Mouse (Mus musculus): ENCODE results near the gene Grin1. TPM values are rescaled to one million over a fixed set of nuclear protein-coding genes. Genes with fewer than 3 reads are reported as not detected.
A peak's percentile ranks its signal among the peaks of the same experiment; 100 is the strongest.

The Grin1 gene
- 100 to 1,000 TPM; 366 to 436 (median 415) TPM for total RNA-seq (2022)

DNA sequence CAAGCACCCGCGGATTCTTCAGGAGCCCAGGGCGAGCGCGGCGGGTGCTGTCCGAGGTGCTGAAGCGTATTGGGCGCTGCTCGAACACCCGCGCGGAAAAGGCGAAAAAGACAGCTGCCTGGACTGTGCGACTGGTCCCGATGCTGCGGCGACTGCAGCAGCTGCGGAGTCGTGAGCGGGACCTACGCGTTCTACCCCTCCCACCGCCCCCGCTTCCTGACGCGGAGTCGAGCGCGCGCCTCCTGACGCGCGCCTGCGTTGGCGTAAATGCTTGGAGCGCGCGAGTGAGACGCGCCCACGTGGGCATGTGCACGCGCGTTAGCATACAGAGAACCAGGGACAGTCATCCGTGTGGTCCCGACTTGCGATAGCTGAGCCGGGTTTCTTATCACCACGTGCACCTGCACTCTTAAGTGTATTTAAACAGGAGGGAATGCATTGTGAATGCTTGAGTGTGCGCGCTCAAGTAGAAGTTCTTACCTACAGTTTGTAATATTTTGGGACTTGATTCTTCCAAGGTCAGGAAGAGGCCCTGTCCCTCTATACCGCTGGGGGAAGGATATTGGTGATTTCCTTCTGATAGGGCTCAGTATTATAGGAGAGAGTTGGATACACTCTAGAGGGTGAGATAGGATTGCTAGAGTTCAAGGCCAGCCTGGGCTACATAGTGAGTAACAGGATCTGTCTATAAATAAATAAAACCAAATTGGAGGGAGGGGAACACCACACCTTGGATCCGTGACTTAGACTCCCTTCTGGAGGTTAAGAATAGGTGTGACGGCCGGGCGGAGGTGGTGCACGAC is at the start of gene Grin1:
Grin1 (minus strand) TSS at position 217 of the 803 bp plus-strand sequence.
- peak; percentile 82 to 88 for DNase-seq (ENCODE audit: low spot score in 2 of 2)

DNA sequence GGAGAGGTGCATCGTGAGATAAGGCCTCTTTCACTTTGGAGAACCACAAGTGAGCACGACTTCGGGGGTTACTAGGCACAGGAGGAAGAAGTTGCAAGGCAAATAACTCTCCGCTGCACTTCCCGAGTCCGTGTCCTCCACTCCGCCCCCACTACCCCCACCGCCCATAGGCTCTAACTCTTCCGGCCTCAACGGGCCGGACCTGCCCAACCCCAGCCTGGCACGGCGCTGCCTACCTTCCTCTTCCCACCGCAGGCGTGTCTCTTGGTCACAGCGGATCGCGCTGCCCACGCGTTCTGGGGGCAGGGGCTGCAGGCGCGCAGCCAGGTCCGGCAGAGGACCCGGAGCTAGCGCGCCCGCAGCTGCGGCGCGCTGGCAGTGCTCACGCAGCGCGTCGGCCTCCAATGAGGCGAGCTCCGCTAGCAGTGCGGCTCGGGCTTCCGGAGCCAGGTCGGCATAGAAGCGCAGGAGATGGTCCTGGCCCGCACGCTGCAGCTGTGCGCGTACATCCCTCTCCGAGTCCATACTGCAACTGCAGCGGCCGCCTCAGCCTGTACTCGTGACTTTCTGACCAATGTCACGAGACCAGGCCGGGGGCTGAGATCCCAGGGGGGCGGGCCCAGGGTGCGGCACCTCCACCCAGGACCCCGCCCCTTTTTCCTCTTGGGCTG is 46.2 kb upstream of the Grin1 start, which contains the start of gene Uap1l1:
Uap1l1 (minus strand) TSS at position 592 of the 671 bp plus-strand sequence.
- peak in 1 of 2 experiments; percentile 36 for DNase-seq (ENCODE audit: low spot score in 2 of 2)

DNA sequence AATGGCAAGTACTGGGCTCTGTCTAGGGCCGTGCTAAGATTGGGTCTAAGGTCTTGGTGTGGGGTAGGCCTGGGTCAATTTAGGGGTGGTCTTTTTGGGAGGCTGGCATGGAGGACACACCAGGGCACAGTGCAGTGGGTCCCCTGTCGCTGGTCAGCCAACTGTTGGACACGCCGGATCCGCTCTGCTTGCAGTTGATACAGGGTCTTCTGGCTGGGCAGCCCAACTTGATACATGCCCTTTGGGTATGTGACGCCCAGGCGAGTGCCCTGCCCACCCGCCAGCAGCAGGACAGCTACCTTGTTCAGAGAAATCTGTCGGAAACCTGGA is 45.7 kb upstream of the Grin1 start:
- no peak for DNase-seq (ENCODE audit: low spot score in 2 of 2)

DNA sequence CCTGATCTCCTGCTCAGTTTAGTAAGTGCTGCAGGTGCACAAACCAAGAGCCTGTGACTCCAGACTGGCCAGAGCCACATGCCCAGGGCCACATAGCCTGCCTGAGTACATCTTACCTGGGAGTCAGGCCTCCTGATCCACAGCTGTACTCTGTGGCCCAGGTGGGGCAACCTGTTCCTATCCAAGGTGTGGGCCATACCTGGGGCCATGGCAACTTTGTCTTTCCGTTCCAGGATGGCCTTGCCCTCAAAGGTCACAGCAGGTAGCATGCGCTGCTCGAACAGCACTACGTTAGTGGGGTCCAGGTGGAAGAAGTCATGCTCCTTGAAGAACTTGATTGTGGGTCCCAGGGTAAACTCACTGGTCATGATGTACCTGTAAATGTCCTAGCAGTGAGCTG is 45.3 kb upstream of the Grin1 start:
- no peak for DNase-seq (ENCODE audit: low spot score in 2 of 2)

DNA sequence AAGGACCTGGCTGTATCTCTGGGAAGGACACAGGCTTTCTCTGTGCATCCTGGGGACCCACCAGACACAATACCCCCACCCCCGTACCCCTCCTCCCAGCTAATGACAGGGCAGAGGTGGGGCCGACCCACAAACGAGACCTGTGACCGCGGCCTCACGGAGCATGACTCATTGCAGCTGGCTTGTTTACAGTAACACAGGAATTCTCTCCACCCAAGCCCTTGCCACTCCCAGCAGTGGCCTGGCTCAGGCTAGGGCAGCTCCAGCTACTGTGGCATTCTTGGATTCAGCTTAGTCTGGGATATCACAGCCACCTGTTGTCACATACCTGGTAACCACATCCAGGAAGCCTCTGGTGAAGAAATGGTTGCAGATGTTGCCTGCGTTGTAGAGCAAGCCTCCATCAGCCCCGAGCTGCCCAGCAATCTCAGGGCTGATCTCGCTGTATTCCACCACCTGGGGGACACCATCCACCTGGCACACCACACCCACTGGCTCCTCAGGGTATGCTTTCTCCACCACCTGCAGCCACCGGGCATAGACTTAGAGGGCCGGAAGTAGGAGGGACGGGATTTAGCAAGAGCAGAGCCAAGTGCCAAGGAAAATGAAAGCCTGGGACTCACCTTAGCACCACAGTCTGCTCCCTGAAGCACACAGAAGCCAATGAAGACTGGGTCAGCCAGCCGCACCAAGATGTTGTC is 44.6 kb upstream of the Grin1 start:
- DNase-seq (ENCODE audit: low spot score in 2 of 2): no peak

DNA sequence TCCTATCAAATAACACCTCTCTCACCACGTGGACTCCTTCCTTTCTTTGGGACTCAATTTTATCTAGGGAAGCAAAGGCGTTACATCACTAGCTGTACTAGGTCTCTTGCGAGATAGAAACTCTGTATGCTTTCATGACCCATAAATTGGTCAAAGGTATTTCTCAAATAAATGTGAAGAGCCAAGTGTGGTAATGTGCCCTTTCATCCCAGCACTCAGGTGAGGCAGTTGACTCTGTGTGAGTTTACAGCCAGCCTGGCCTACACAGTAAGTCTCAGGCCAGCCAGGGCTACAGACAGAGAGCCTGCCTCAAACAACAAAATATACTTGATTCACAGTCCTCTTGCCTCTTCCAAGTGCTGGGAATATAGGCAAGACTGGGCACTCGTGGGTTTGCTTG is 40.9 kb upstream of the Grin1 start:
- DNase-seq (ENCODE audit: low spot score in 2 of 2): no peak

DNA sequence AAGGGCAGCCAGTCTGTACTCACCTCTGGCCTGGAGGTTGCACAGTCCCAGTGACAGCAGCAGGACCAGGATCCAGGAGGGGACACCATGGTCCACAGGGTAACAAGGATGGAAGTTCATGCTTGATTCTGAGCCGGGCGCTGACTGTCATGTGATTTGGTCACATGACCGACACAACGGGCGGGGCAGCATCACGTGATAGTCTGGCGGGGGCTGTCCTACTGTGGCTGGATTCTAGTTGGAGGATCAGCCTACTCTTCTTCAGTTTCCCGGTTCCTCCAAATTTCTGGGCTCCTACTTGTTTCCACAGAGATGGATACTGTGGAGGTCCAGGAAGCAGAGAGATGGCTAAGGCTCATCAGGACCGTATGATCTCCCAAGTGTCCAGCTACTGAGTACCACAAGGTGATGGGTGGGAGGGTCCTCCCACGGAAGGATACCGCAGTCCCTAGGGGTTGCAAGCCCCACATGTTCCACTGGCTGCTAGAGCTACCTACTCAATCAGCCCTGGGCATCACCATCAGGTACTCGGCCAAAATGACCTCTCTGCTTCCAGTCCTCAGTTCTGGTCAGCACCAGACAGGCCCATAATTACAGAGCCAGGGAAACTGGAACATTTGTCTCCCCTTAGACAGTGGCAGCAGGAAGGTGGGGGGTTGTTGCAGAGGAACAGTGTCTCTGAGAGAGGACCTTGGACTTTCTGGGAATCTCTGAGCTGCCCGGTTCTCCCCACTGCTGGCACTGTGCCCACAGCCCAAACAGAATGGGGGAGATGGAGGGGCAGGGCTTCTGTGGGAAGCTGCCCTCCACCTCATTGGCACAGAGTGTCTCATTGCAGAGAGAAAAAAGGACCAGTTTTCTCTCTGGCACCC is 37.5 kb upstream of the Grin1 start, which contains the start of gene Dpp7:
Dpp7 (minus strand) TSS at position 152 of the 872 bp plus-strand sequence.
- peak; percentile 84 to 86 for DNase-seq (ENCODE audit: low spot score in 2 of 2)

DNA sequence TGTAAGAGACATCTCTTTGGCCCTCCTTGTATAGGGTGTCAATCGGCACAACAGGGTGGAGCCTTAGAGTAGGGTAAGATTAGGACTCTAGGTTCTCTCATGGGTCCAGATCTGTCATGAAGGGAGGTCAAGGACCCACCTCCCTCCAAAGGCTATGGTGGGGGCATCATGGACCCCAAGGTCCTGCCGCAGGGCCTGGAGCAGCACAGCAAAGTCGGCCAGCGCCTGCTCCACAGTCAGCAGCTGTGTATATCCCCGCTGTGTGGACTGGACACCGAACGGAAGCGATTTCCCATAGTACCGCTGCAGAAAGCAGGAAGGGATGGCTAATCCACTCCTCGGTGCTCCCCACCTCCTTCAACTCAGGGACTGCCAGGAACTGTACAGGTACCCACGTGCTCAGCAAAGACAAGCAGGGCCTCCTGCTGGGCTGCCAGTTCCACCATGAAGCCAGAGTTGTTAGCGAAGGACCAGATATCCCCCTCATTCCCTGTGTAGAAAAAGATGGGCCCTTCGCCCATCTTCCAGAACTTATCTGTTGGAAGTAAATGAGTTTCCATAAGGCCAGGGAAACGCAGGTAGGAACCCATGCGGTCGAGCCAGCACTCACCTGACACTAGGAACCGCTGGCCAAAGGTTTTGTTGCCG is 36.6 kb upstream of the Grin1 start:
- DNase-seq (ENCODE audit: low spot score in 2 of 2): no peak

DNA sequence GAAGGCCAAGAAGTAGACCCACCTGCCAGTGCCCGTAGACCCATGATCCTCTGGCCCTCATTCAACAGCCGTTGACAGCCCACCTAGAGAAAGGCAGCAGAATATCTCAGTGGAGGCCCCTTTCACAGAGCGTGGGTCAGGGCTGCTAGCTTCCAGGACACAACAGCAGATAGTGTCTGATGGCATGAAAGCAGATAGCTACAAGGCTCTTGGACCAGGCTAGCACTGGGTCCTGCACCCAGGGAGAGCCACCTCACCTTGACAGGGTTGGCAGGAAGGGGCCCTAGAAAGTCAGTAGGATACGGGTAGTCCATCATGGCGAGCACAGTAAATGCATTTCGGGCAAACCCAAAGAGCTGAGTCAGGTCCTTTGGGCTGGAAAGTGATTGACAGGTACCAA is 35.2 kb upstream of the Grin1 start:
- DNase-seq (ENCODE audit: low spot score in 2 of 2): no peak

DNA sequence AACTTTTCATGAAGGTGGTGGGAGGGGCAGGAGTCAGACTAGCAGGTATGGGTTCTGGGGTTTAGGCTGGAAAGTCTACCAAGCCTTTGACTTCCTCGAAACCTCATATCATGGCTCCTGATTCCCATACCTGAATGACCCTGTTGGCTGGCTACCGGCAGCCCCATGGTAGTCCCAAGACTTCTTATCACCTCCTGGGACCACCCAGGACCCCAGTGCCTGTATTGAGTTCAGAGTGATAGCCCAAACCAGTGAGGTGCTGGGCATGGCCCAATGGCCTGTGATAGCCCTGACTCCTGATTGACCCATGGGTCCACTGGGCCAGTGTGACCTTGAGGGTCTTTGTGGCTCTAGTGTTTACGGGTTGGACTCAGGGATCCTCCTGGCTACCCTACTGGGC is 31.7 kb upstream of the Grin1 start:
- DNase-seq (ENCODE audit: low spot score in 2 of 2): no peak

DNA sequence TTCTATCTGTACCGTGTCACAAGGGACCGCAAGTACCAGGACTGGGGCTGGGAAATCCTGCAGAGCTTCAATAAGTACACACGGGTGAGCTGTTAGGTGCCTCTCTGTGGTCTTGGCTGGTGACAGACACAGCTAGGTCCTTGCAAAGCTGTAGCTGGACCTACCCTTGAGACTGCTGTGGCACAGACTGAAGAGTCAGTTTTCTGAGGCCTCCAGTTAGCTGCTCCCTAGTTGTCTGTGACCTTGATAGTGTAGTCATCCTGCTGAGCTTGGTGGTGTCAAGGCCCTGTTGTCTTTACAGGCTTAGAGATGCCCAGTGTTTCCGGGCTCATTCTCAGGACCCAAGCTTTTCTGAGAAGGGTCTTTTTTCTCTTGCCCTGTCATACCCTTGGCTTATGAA is 30.5 kb upstream of the Grin1 start:
- DNase-seq (ENCODE audit: low spot score in 2 of 2): no peak

DNA sequence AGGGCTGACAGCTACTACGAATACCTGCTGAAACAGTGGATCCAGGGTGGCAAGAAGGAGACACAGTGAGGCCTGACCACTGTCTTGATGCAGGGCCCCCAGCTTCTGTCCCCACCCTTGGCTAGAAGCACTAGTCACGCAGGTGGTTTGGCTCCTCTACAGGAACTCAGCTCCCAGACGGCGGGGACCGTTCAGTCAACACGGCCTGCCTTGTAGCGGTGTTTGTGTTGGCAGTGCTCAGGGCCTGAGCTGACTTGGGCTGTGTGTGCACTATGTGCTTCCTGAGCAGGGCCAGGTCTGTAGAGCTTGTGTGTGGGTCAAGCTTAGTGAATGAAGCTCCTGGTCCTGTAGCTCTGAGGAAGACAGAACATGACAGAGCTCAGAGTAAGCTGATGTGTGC is 29.2 kb upstream of the Grin1 start:
- no peak for DNase-seq (ENCODE audit: low spot score in 2 of 2)

DNA sequence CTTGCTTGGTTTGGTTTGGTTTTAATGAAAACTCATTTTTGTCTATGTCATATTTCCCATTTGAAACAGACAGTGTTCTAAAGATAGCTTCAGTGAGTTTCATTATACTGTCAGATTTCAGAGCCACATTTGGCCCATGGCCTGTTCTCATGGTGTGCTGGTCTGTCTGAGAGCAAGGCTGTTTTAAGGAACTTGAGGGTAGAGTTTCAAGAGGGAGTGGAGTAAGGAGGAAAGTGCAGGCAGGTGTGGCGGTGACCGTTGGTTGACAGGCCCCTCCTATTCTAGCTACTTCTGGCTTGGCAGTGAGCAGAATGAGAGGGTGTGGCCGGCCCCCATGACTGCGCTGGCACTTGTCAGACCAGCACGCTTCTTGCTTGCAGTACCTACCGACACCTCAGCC is 19.3 kb upstream of the Grin1 start:
- DNase-seq (ENCODE audit: low spot score in 2 of 2): no peak

DNA sequence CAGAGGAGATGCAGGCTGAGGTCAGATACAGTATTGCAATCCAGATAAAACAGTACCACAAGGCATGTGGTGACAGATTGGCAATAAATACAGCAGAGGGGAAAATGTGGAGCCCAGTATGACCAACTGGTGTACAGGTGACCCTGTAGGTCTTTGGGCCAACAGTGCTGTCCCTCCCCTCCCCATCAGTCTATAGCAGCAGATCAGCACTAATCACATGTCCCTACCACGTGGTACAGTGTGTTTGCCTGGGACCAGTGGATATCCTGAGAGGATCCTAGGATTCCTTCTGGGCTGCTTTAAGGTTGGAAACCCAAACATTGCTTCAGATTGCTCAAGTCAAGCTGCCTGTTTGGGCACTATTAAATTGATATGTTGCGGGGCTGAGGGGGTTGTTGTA is 14.6 kb upstream of the Grin1 start:
- no peak for DNase-seq (ENCODE audit: low spot score in 2 of 2)

DNA sequence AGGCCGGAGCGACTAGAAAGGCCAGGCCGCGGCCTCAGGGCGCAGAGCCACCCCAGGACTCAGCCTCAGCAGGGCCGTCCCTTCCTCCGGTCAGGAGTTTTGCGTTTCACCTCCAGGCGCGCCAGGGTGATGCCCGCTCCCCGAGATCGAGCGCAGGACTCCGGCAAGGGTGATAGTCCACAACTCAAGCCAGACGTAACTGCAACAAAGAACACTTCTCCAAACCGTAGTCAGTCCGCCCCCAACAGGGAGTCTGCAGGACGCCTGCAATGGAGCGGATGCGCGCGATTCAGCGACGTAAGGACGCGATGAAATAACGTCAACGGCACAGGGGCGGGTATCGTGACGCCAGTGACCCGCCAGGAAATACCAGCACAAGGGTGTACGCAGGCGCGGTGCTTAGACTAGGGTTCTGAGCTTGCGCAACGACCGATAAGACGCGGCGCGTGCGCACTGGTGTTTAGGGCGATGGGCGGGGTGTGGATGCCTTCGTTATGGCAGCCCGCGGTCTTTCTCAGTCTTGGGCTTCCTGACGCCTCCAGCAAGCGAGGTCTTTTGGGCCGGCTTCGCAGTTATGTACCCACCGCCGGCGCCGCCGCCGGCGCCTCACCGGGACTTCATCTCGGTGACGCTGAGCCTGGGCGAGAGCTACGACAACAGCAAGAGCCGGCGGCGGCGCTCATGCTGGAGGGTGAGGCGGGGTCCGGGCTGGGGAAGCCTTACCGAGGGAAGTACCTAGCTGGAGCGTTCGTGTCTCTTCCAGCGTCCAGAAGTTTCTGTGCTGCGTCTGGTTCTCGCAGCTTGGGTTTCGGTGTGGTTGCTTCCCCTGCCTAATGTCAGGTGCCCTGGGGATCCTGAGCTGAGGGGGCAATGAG is 13.5 kb upstream of the Grin1 start, which contains the start of gene Man1b1:
Man1b1 (plus strand) TSS at position 53 of the 875 bp plus-strand sequence.
- DNase-seq (ENCODE audit: low spot score in 2 of 2): peak; percentile 99 to 100

DNA sequence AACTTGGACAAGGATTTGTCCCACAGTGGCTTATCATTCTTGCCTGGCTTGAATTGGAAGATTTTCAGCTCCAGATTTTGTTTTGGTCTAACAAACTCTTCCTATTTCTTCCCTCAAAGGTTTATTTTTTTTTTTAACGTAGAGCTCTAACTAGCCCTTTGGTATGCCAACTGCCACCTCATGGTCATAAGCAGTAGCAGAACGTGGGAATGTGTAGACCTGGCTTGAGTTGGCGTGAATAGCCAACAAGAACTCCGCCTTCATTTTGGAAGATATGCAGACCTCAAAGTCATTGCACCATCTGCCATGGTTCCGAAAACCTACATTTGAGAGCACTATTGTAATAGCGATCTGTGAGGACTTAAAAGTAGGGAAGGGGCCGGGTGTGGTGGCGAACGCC is 12.5 kb upstream of the Grin1 start:
- DNase-seq (ENCODE audit: low spot score in 2 of 2): no peak

DNA sequence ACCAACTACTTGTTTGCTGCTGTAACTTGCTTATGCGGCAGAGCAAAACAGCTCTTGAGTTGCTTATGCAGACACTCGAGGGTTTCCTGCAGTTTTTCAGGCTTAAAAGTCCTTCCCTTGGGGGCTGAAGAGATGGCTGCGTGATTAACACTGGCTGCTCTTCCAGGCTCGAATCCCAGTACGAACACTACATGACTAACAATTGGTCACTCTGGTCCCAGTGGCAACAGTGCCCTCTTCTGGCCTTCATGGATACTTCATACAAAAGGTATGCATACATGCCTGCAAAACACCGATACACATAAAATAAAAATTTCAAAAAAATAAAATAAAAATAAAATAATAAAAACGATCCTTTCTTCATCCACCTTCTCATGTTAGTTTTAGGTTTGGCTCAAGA is 9.5 kb upstream of the Grin1 start:
- DNase-seq (ENCODE audit: low spot score in 2 of 2): no peak

DNA sequence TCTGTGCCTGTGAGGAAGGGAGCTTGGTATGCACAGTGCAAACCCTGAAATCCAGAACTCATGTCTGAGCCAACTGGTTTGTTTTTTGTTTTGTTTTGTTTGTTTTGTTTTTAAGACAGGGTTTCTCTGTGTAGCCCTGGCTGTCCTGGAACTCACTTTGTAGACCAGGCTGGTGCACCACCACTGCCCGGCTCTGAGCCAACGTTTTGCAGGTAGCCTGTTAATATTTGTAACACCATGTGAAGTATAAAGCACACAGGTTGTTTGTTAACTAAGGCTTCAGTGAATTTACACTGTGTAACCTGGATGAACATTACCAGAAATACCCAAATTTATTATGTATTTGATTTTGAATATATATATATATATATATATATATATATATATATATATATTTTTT is 7.0 kb upstream of the Grin1 start:
- DNase-seq (ENCODE audit: low spot score in 2 of 2): no peak

DNA sequence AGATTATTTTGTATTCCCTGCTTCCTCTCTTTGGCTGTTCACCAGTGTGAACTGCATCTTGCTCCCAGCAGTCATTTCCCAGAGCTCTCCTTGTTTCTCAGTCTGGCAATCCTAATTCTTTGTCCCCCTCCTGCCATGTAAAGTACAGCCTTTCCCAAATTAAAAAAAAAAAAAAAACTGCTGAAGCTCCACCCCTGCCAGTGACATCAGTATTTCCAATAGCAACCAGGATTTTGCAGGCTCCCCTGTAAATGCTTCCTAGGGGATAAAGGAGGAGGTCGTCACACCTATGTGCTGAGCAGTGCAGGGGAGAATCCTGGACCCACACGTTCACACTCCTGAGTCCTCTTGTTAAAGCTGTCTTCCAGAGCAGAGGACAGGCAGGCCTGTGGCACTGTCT is 1.1 kb upstream of the Grin1 start:
- DNase-seq (ENCODE audit: low spot score in 2 of 2): no peak
